Mouse (Mus musculus) hindbrain, embryonic 16.5 days (tissue): ENCODE data around the gene Ammecr1. TPM values are rescaled to one million over a fixed set of nuclear protein-coding genes. Genes with fewer than 3 reads are reported as not detected.
A peak's percentile ranks its signal among the peaks of the same experiment; 100 is the strongest.

Source experiments
- ATAC-seq: fragments of 200-750 bp; cut with Nextera tagmentation; 2 replicates; pipeline ENCODE4 v1.8.0; 2017; ENCODE audit warnings: moderate TSS enrichment, moderate library complexity
- H3K27ac ChIP-seq: fragments of 300-500 bp; sonication (generic); 2 replicates; pipeline ENCODE4 v1.5.1; 2014; ENCODE audit warnings: low read depth, mild to moderate bottlenecking, control low read depth, low read length, moderate library complexity
- H3K27me3 ChIP-seq: fragments of 300-500 bp; sonication (generic); replicated peaks from 2 replicates; pipeline ENCODE4 v1.6.1; 2014; ENCODE audit warnings: low read length; ENCODE audit not compliant: control insufficient read depth, insufficient read depth
- H3K36me3 ChIP-seq: fragments of 300-500 bp; sonication (generic); 2 replicates; pipeline ENCODE4 v1.6.1; 2014; ENCODE audit warnings: mild to moderate bottlenecking, low read length, moderate library complexity, mixed read lengths; ENCODE audit not compliant: control insufficient read depth, insufficient read depth
- H3K4me1 ChIP-seq: fragments of 300-500 bp; sonication (generic); 2 replicates; pipeline ENCODE4 v1.6.1; 2014; ENCODE audit warnings: low read depth, low read length; ENCODE audit not compliant: control insufficient read depth, insufficient read depth
- H3K4me2 ChIP-seq: fragments of 300-500 bp; sonication (generic); 2 replicates; pipeline ENCODE4 v1.6.1; 2014; ENCODE audit warnings: mild to moderate bottlenecking, low read length, control low read depth, moderate library complexity
- H3K4me3 ChIP-seq: fragments of 300-500 bp; sonication (generic); 2 replicates; pipeline ENCODE4 v1.5.1; 2014; ENCODE audit warnings: mild to moderate bottlenecking, low read length, control low read depth, moderate library complexity
- H3K9ac ChIP-seq: fragments of 300-500 bp; sonication (generic); 2 replicates; pipeline ENCODE4 v1.6.1; 2014; ENCODE audit warnings: low read depth, mild to moderate bottlenecking, control low read depth, low read length, moderate library complexity
- H3K9me3 ChIP-seq: fragments of 300-500 bp; sonication (generic); 2 replicates; pipeline ENCODE4 v1.6.1; 2014; ENCODE audit warnings: mild to moderate bottlenecking, low read length, moderate library complexity; ENCODE audit not compliant: control insufficient read depth
- WGBS: fragments of 180-500 bp; shearing (Covaris S2); extraction: QIAGEN DNeasy Blood & Tissue Kit; methylation state at CpG from one replicate; pipeline ENCODE4 v1.1.7; 2014; 5-methylcytosine and 5-hydroxymethylcytosine counted together
- polyA plus RNA-seq: library from polyadenylated mRNA; unstranded; fragments of >200 nt; fragmentation: Nextera tagmentation; extraction: Ambion mirVana; gene quantifications from 2 replicates; pipeline ENCODE4 v1.2.1, GENCODE M21; 2015

The Ammecr1 gene
- polyA plus RNA-seq, 1 experiment from 2014 or later = 1.8 TPM

- H3K36me3 ChIP-seq = no peaks in the 10 kb centered on the region
- no peak for ATAC-seq
Observed at GRCm38 (mm10) chrX:142828184-142828908, 138.2 kb downstream of the Ammecr1 start.

GRCm38 (mm10) chrX:142827644-142828043 lies 138.9 kb downstream of the Ammecr1 start:
- no peak overlapping the region for H3K4me2 ChIP-seq
- no peak overlapping the region for H3K4me3 ChIP-seq
- no peaks in the 10 kb centered on the region for H3K4me1 ChIP-seq
- ATAC-seq = no peak
- no peaks in the 10 kb centered on the region for H3K36me3 ChIP-seq
- WGBS = 32% methylated on average over 1 of the region's 1 CpGs
- H3K9me3 ChIP-seq = no peaks in the 10 kb centered on the region
- no peak overlapping the region for H3K9ac ChIP-seq
- no peak overlapping the region for H3K27ac ChIP-seq
- no peaks in the 10 kb centered on the region for H3K27me3 ChIP-seq

More at GRCm38 (mm10) chrX:142828184-142828908, 138.2 kb downstream of the Ammecr1 start:
- H3K4me1 ChIP-seq = no peaks in the 10 kb centered on the region
- no peak overlapping the region for H3K4me2 ChIP-seq
- H3K27ac ChIP-seq = no peak overlapping the region
- H3K4me3 ChIP-seq = no peak overlapping the region
- no peak overlapping the region for H3K9ac ChIP-seq
- H3K27me3 ChIP-seq = no peaks in the 10 kb centered on the region
- H3K9me3 ChIP-seq = no peaks in the 10 kb centered on the region
- WGBS = 58% methylated on average over 13 of the region's 13 CpGs

GRCm38 (mm10) chrX:142825309-142825708 lies 141.2 kb downstream of the Ammecr1 start:
- no peaks in the 10 kb centered on the region for H3K9me3 ChIP-seq
- WGBS = 90% methylated on average over 1 of the region's 1 CpGs
- no peak overlapping the region for H3K4me2 ChIP-seq
- ATAC-seq = no peak
- no peak overlapping the region for H3K4me3 ChIP-seq
- H3K36me3 ChIP-seq = no peaks in the 10 kb centered on the region
- H3K4me1 ChIP-seq = no peaks in the 10 kb centered on the region
- no peak overlapping the region for H3K27ac ChIP-seq
- H3K27me3 ChIP-seq = no peaks in the 10 kb centered on the region
- H3K9ac ChIP-seq = no peak overlapping the region

DNA sequence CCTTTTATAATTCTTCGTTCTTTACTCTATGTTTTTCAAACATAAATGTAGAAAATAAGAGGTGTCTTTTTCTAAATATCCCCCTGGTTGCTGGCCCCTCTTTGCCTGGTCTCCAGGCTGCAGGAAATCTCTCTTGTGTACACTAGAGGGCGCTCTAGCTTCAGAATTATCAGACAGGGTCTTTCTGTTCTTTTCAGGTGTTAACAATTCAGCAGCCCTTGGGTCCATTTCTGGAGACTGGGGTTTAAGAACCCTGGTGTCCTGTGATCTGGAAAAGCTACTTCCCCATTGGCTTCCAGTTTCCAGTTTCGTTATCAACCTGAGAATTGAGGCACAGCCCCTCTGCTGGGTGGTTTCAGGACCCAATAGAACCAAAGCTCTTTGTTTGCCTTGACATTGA lies 144.7 kb downstream of the Ammecr1 start:
- Histone ChIP-seq H3K4me1 (no peaks in the 10 kb centered on the region), H3K36me3 (no peaks in the 10 kb centered on the region), H3K4me3 (no peak overlapping the region), H3K27ac (no peak overlapping the region), H3K4me2 (no peak overlapping the region), H3K9ac (no peak overlapping the region), H3K27me3 (no peaks in the 10 kb centered on the region), H3K9me3 (no peaks in the 10 kb centered on the region)
- no peak for ATAC-seq
- 37% methylated on average over 3 of the region's 3 CpGs for WGBS

DNA sequence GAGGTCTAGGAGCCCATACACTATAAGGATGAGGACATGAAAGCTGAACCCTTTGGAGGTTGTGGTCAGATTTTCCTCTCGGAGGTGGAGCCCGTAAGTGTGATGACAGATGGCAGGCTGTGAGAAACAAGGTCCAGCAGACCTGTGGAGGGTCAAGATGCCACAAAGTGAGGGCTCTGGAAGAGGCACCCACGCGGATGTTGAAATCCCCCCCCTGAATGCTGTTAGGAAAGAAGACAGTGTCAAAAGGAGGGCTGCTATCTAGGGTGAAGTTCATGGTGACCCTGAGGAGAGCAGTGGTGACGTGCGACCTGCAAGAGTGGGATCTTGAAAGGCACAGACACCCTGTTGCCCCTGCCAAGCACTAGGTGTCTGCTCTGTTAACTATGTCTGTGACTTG lies 145.3 kb downstream of the Ammecr1 start:
- WGBS = 80% methylated on average over 6 of the region's 6 CpGs
- ATAC-seq = no peak

GRCm38 (mm10) chrX:142818057-142818682 lies 148.4 kb downstream of the Ammecr1 start:
- no peaks in the 10 kb centered on the region for H3K9me3 ChIP-seq
- H3K36me3 ChIP-seq = no peaks in the 10 kb centered on the region
- H3K27me3 ChIP-seq = no peaks in the 10 kb centered on the region
- H3K4me1 ChIP-seq = no peaks in the 10 kb centered on the region
- ATAC-seq = peak; percentile 53; the same call in 1 of the 2 replicates
- no peak overlapping the region for H3K27ac ChIP-seq
- H3K4me2 ChIP-seq = no peak overlapping the region
- no peak overlapping the region for H3K4me3 ChIP-seq
- H3K9ac ChIP-seq = no peak overlapping the region
- 50% methylated on average over 10 of the region's 10 CpGs for WGBS

More for the DNA sequence above, 145.3 kb downstream of the Ammecr1 start:
- Histone ChIP-seq H3K27ac (no peak overlapping the region), H3K4me3 (no peak overlapping the region), H3K9ac (no peak overlapping the region), H3K27me3 (no peaks in the 10 kb centered on the region), H3K9me3 (no peaks in the 10 kb centered on the region), H3K4me2 (no peak overlapping the region), H3K36me3 (no peaks in the 10 kb centered on the region), H3K4me1 (no peaks in the 10 kb centered on the region)

DNA sequence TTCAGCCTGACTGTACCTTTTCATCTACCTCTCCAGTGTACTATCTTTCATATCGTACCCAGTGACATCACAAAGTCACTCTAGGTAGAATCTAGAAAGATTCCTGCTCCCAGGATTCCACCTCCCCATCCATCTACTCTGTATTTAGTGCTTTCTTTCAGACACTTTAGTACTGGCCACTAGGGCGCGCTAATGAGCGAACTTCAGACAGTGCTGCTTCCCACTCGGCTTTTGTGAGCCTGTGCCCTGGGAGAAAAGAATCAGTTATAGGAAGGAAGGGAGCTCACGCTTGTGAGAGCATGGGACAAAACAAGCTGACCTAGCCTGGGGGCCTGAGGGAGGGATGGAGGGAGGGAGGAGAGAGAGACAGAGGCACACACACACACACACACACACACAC lies 153.4 kb downstream of the Ammecr1 start:
- WGBS = 18% methylated on average over 6 of the region's 6 CpGs
- Histone ChIP-seq H3K4me2 (no peak overlapping the region), H3K27me3 (no peaks in the 10 kb centered on the region), H3K27ac (no peak overlapping the region), H3K9me3 (no peaks in the 10 kb centered on the region), H3K4me3 (no peak overlapping the region), H3K9ac (no peak overlapping the region), H3K36me3 (no peaks in the 10 kb centered on the region), H3K4me1 (no peaks in the 10 kb centered on the region)
- no peak for ATAC-seq

DNA sequence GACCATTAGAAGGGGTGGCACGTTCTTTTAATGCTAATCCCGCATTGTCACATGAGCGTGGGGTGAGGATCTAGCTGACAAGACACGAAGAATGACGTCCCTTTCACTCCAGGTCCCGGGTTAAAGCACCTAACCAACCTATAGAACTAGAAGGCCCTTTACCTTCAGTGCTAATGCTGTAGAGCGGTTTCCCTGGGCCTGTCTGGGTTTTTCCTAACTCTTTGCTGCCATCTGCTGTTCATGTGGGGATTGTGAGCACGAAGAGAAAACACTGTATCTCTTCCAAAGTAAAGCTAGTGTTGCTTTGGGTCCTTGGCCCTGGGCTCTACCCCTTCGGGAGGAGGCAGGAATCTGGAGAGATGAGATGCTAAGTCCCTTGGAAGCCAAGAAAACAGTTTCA lies 158.1 kb downstream of the Ammecr1 start:
- Histone ChIP-seq H3K36me3 (no peaks in the 10 kb centered on the region), H3K9me3 (no peaks in the 10 kb centered on the region), H3K4me2 (no peak overlapping the region), H3K9ac (no peak overlapping the region), H3K4me3 (no peak overlapping the region), H3K27ac (no peak overlapping the region), H3K4me1 (no peaks in the 10 kb centered on the region), H3K27me3 (no peaks in the 10 kb centered on the region)
- WGBS = 56% methylated on average over 9 of the region's 9 CpGs
- ATAC-seq = peak; percentile 43; the same call in 1 of the 2 replicates

DNA sequence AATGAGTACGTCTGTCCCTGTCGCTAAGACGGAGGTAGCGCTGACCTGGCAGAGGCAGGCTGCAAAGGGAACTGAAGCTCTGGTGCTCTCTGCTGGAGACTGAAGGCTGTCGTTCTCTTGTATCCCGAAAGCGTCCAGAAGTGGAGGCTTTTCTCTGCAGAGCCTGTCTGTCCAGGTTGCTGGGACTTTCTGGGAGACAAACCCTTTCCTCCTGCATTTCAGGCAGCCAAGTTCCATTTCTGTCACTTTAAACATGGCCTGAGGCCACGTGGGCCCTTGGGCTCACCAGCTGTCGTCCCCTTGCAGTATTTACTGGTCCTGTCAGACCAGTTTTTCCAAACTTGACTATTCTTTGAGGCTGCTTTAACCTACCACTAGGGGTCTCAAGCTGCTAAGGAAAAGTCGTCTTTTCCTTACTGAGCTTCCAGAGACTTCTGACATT lies 159.9 kb downstream of the Ammecr1 start:
- Histone ChIP-seq H3K9me3 (no peaks in the 10 kb centered on the region), H3K9ac (no peak overlapping the region; the same call in 1 of the 2 replicates), H3K36me3 (no peaks in the 10 kb centered on the region), H3K4me2 (no peak overlapping the region), H3K27me3 (no peaks in the 10 kb centered on the region), H3K27ac (no peak overlapping the region), H3K4me1 (no peaks in the 10 kb centered on the region), H3K4me3 (no peak overlapping the region)
- ATAC-seq = peak; percentile 40; the same call in 1 of the 2 replicates
- WGBS = 47% methylated on average over 10 of the region's 10 CpGs
